Mouse (Mus musculus): ENCODE measurements at regions not wholly inside any gene's neighbourhood (a gene's known extent, or its start where the extent isn't known, plus 50 kb on each side); places are given as distances from the start of the nearest gene placed in this dataset.
"Not testable (repeated sequence)": the region's sequence is repeated elsewhere in the genome, so short reads cannot be mapped to it uniquely, and the experiment has no call there.

- Histone ChIP-seq H3K4me1 (no peaks in the 10 kb centered on the region), H3K27ac (no peak overlapping the region), H3K9ac (no peak overlapping the region), H3K27me3 (no peaks in the 10 kb centered on the region), H3K4me2 (no peak overlapping the region), H3K4me3 (no peak overlapping the region), H3K9me3 (no peaks in the 10 kb centered on the region), H3K36me3 (no peaks in the 10 kb centered on the region)
- no peak for ATAC-seq (ENCODE audit: insufficient number of reproducible peaks, insufficient read depth, low FRiP score, low TSS enrichment, low read depth)
- 68% methylated on average over 5 of the region's 5 CpGs for WGBS
These were observed 61.6 kb downstream of the Zxdb start for GRCm38 (mm10) chrX:94785983-94786382.

GRCm38 (mm10) chrX:94788331-94788920 lies 64.1 kb downstream of the Zxdb start:
- 82% methylated on average over 3 of the region's 3 CpGs for WGBS
- no peak for ATAC-seq (ENCODE audit: insufficient number of reproducible peaks, insufficient read depth, low FRiP score, low TSS enrichment, low read depth)

GRCm38 (mm10) chrX:94796845-94797244 lies 72.5 kb downstream of the Zxdb start:
- not testable (repeated sequence) for H3K4me2 ChIP-seq; H3K4me1 ChIP-seq; H3K9me3 ChIP-seq; H3K4me3 ChIP-seq; H3K9ac ChIP-seq; H3K27ac ChIP-seq; H3K36me3 ChIP-seq; ATAC-seq (ENCODE audit: insufficient number of reproducible peaks, insufficient read depth, low FRiP score, low TSS enrichment, low read depth); H3K27me3 ChIP-seq
- no CpG with 5 or more reads among the region's 37 CpGs for WGBS

More at GRCm38 (mm10) chrX:94788331-94788920, 64.1 kb downstream of the Zxdb start:
- Histone ChIP-seq H3K9ac (no peak overlapping the region), H3K4me2 (no peak overlapping the region), H3K9me3 (no peaks in the 10 kb centered on the region), H3K27me3 (no peaks in the 10 kb centered on the region), H3K4me3 (no peak overlapping the region), H3K4me1 (no peaks in the 10 kb centered on the region), H3K27ac (no peak overlapping the region), H3K36me3 (no peaks in the 10 kb centered on the region)

- not testable (repeated sequence) for H3K4me2 ChIP-seq; H3K27me3 ChIP-seq; H3K36me3 ChIP-seq; ATAC-seq (ENCODE audit: insufficient number of reproducible peaks, insufficient read depth, low FRiP score, low TSS enrichment, low read depth); H3K4me3 ChIP-seq; H3K4me1 ChIP-seq; H3K9ac ChIP-seq; H3K27ac ChIP-seq; H3K9me3 ChIP-seq
- WGBS, result no CpG with 5 or more reads among the region's 131 CpGs
These were observed 73.2 kb downstream of the Zxdb start for GRCm38 (mm10) chrX:94797348-94798182.

GRCm38 (mm10) chrX:94798183-94798619 lies 73.8 kb downstream of the Zxdb start:
- H3K27me3 ChIP-seq, H3K4me1 ChIP-seq, H3K27ac ChIP-seq, H3K4me3 ChIP-seq, H3K36me3 ChIP-seq, H3K9me3 ChIP-seq, H3K9ac ChIP-seq, H3K4me2 ChIP-seq: not testable (repeated sequence)
- no CpG with 5 or more reads among the region's 22 CpGs for WGBS
- ATAC-seq (ENCODE audit: insufficient number of reproducible peaks, insufficient read depth, low FRiP score, low TSS enrichment, low read depth), result 0 out of 2 replicates have a peak, but pooled peaks have one; percentile 38

DNA sequence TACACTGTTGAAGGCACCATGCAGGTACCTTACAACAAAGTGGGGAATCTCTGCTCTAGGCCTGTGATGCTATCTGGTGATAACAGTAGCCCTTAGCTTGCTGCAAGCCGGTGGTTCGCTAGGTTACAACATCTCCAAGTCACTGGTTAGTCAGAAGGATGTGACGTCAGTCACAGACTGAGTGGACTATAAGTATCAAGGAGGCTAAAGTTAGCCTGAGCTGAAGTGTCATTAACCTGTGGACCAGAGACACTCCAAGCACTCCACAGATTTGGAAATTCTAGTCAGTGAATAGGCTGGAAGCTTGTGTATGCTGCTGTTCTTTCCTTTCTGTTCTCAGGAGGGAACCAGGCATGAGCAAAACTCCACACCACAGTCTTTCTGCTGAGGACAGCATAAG lies 88.4 kb downstream of the Zxdb start:
- not testable (repeated sequence) for H3K9ac ChIP-seq; H3K4me1 ChIP-seq; ATAC-seq (ENCODE audit: insufficient number of reproducible peaks, insufficient read depth, low FRiP score, low TSS enrichment, low read depth); H3K27ac ChIP-seq; H3K36me3 ChIP-seq; H3K4me3 ChIP-seq; H3K4me2 ChIP-seq; H3K9me3 ChIP-seq; H3K27me3 ChIP-seq
- WGBS, result no CpG with 5 or more reads among the region's 3 CpGs

DNA sequence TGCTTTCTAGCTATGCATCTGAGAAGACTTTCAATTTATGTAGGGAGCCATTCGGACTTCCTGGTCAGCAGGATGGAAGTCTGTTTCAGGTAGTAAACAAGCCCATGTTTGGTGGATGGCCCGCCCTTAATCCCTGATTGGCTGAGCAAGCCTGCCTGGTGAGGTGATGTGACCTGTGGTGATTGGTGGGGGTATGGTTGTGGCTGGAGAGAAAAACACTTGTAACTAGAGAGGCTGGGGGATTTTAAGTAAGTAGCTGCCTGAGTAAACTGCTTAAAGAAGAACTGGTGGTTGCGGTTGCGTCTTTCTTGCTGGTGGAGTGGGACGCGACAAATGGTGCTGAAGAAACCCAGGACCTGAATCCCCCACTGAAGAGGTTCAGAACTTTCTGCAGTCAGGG lies 103.2 kb downstream of the Zxdb start:
- H3K4me2 ChIP-seq, result not testable (repeated sequence)

DNA sequence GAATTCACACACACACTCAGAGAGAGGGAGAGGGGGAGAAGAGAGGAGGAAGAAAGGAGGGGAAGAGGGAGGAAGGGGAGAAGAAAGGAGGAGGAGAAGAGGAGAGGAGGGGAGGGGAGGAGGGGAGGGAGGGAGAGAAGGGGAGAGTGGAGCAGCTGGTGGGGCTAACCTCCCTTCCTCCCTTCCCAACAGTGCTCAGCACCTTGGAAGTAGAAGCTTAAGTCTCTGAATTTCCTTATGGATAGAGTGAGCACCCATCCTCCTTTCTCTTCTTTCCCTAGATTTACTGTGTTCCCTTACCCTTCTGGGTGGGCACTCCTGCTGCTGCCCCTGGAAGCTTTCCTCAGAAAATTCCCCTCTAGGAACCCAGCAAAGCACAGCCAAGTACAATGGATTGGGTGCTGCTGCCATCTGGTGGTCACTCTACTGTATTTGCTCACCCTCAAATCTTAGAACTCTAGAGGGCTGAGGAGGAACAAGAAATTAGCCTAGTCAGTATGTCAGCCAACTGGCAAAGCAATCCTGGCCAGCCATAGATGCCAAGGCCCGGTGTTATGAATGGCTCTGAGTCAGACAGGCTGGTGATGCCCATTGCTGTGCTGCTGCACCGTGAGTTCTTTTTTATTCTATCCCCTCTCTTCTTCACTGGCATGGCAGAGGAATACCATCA lies 119.9 kb downstream of the Zxdb start:
- not testable (repeated sequence) for H3K4me1 ChIP-seq, H3K27me3 ChIP-seq, H3K9me3 ChIP-seq, H3K27ac ChIP-seq, H3K4me2 ChIP-seq, H3K9ac ChIP-seq, H3K36me3 ChIP-seq, H3K4me3 ChIP-seq
- 45% methylated on average over 2 of the region's 2 CpGs for whole genome bisulfite sequencing
- ATAC-seq (ENCODE audit: insufficient number of reproducible peaks, insufficient read depth, low FRiP score, low TSS enrichment, low read depth), result 0 out of 2 replicates have a peak, but pooled peaks have one; percentile 48

More for the DNA sequence above, 103.2 kb downstream of the Zxdb start:
- H3K27ac ChIP-seq; H3K9me3 ChIP-seq; H3K36me3 ChIP-seq; H3K4me3 ChIP-seq; H3K4me1 ChIP-seq; H3K27me3 ChIP-seq; ATAC-seq (ENCODE audit: insufficient number of reproducible peaks, insufficient read depth, low FRiP score, low TSS enrichment, low read depth); H3K9ac ChIP-seq: not testable (repeated sequence)
- 88% methylated on average over 6 of the region's 6 CpGs for WGBS

DNA sequence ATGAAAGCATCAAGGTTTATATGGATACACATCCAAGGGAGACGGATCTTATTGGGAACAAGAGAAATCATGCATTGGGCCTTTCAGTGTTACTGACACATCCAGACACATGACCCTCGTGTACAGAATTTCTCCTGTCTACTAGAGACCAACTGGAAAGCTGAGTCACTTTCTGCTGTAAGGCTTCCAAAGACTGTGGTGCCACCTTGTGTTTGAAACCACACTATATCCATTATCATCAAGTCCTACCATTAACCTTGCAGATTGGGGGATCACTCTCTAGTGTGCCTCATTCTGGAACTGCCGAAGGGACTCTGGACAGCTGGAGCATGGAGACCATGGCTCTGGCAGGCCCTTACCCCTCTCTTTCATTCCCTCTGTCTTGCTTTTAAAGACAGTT lies 125.2 kb downstream of the Zxdb start:
- not testable (repeated sequence) for H3K27ac ChIP-seq; H3K4me2 ChIP-seq; H3K9ac ChIP-seq; H3K4me3 ChIP-seq; H3K36me3 ChIP-seq; H3K9me3 ChIP-seq; H3K27me3 ChIP-seq; ATAC-seq (ENCODE audit: insufficient number of reproducible peaks, insufficient read depth, low FRiP score, low TSS enrichment, low read depth); H3K4me1 ChIP-seq
- WGBS, result no CpG with 5 or more reads among the region's 3 CpGs

- 57% methylated on average over 1 of the region's 1 CpGs for WGBS
- no peak overlapping the region for H3K9ac ChIP-seq
- no peak for ATAC-seq (ENCODE audit: insufficient number of reproducible peaks, insufficient read depth, low FRiP score, low TSS enrichment, low read depth)
- no peak overlapping the region for H3K4me2 ChIP-seq
- H3K4me3 ChIP-seq, result no peak overlapping the region
- H3K36me3 ChIP-seq, result no peaks in the 10 kb centered on the region
- H3K27ac ChIP-seq, result no peak overlapping the region
- H3K9me3 ChIP-seq, result no peaks in the 10 kb centered on the region
- H3K4me1 ChIP-seq, result no peaks in the 10 kb centered on the region
- H3K27me3 ChIP-seq, result no peaks in the 10 kb centered on the region; the same call in 1 of the 2 replicates
These were observed 133.1 kb downstream of the Zxdb start for GRCm38 (mm10) chrX:94857501-94857900.

- Histone ChIP-seq H3K9ac (no peak overlapping the region), H3K4me3 (no peak overlapping the region), H3K36me3 (no peaks in the 10 kb centered on the region), H3K9me3 (no peaks in the 10 kb centered on the region), H3K4me1 (no peaks in the 10 kb centered on the region), H3K27ac (no peak overlapping the region), H3K27me3 (no peaks in the 10 kb centered on the region; the same call in 1 of the 2 replicates), H3K4me2 (no peak overlapping the region)
- WGBS, result 73% methylated on average over 4 of the region's 4 CpGs
- no peak for ATAC-seq (ENCODE audit: insufficient number of reproducible peaks, insufficient read depth, low FRiP score, low TSS enrichment, low read depth)
These were observed 133.6 kb downstream of the Zxdb start for GRCm38 (mm10) chrX:94857954-94858353.

DNA sequence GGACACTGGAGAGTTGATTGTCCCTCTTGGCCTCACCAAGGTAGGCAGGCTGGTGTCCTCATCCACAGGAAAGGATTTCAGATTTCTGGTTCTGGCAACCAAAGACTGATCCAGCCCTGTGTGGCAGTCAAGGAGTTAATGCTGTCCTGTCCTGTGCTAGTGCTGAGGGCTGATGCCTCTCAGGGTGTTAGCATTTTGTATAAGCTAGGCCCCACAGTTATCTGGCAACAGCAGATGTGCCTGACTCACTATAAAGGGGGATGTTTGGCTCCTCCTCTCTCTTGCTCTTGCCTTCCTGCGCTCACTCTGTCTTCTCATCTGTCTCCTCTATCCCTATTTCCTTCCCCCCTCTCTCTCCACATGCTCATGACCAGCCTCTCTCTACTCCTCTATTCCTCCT lies 138.8 kb downstream of the Zxdb start:
- Histone ChIP-seq H3K9ac (no peak overlapping the region), H3K4me3 (no peak overlapping the region), H3K27me3 (no peaks in the 10 kb centered on the region; the same call in 1 of the 2 replicates), H3K27ac (no peak overlapping the region), H3K9me3 (no peaks in the 10 kb centered on the region), H3K36me3 (no peaks in the 10 kb centered on the region), H3K4me2 (no peak overlapping the region), H3K4me1 (no peaks in the 10 kb centered on the region)
- WGBS, result 44% methylated on average over 1 of the region's 1 CpGs
- no peak for ATAC-seq (ENCODE audit: insufficient number of reproducible peaks, insufficient read depth, low FRiP score, low TSS enrichment, low read depth)

Data from embryonic facial prominence, embryonic 13.5 days (tissue).